Mouse (Mus musculus): ENCODE results near the gene Wnk2.
"Not testable (repeated sequence)": the region's sequence is repeated elsewhere in the genome, so short reads cannot be mapped to it uniquely, and the experiment has no call there.

Wnk2 gene

GRCm38 (mm10) chr13:49094667-49095066, 53.1 kb downstream of the Wnk2 start:
- peak; percentile 24 to 37 for DNase-seq (ENCODE audit: low spot score in 2 of 2)

- no peak for DNase-seq (ENCODE audit: low spot score in 2 of 2)
Measured at GRCm38 (mm10) chr13:49093471-49093891, 54.3 kb downstream of the Wnk2 start.

- DNase-seq (ENCODE audit: low spot score in 2 of 2) = peak in 1 of 2 experiments; percentile 41
Measured at GRCm38 (mm10) chr13:49092596-49092995, 55.2 kb downstream of the Wnk2 start.

GRCm38 (mm10) chr13:49090176-49090575, 57.6 kb downstream of the Wnk2 start:
- DNase-seq (ENCODE audit: low spot score in 2 of 2) = peak; percentile 52 to 68

GRCm38 (mm10) chr13:49088874-49089273, 58.9 kb downstream of the Wnk2 start:
- no peak for DNase-seq (ENCODE audit: low spot score in 2 of 2)

- DNase-seq (ENCODE audit: low spot score in 2 of 2) = no peak
Measured at GRCm38 (mm10) chr13:49087420-49087819, 60.4 kb downstream of the Wnk2 start.

GRCm38 (mm10) chr13:49086431-49086830, 61.4 kb downstream of the Wnk2 start:
- DNase-seq (ENCODE audit: low spot score in 2 of 2) = no peak

- DNase-seq (ENCODE audit: low spot score in 2 of 2) = no peak
Measured at GRCm38 (mm10) chr13:49085211-49085610, 62.6 kb downstream of the Wnk2 start.

GRCm38 (mm10) chr13:49084781-49085180, 63.0 kb downstream of the Wnk2 start:
- DNase-seq (ENCODE audit: low spot score in 2 of 2) = no peak

- DNase-seq (ENCODE audit: low spot score in 2 of 2) = no peak
Measured at GRCm38 (mm10) chr13:49083941-49084340, 63.9 kb downstream of the Wnk2 start.

GRCm38 (mm10) chr13:49082151-49082879, 65.5 kb downstream of the Wnk2 start:
- DNase-seq (ENCODE audit: low spot score in 2 of 2) = no peak

GRCm38 (mm10) chr13:49076196-49076595, 71.6 kb downstream of the Wnk2 start:
- no peak for DNase-seq (ENCODE audit: low spot score in 2 of 2)

- no peak for DNase-seq (ENCODE audit: low spot score in 2 of 2)
Measured at GRCm38 (mm10) chr13:49075377-49075776, 72.4 kb downstream of the Wnk2 start.

- no peak for DNase-seq (ENCODE audit: low spot score in 2 of 2)
Measured at GRCm38 (mm10) chr13:49073295-49073694, 74.5 kb downstream of the Wnk2 start.

GRCm38 (mm10) chr13:49071861-49072260, 76.0 kb downstream of the Wnk2 start:
- peak in 1 of 2 experiments; percentile 33 for DNase-seq (ENCODE audit: low spot score in 2 of 2)

- no peak for DNase-seq (ENCODE audit: low spot score in 2 of 2)
Measured at GRCm38 (mm10) chr13:49069979-49070378, 77.8 kb downstream of the Wnk2 start.

GRCm38 (mm10) chr13:49069393-49069792, 78.4 kb downstream of the Wnk2 start:
- no peak for DNase-seq (ENCODE audit: low spot score in 2 of 2)

- no peak for DNase-seq (ENCODE audit: low spot score in 2 of 2)
Measured at GRCm38 (mm10) chr13:49064257-49064656, 83.6 kb downstream of the Wnk2 start.

- no peak for DNase-seq (ENCODE audit: low spot score in 2 of 2)
Measured at GRCm38 (mm10) chr13:49060456-49060855, 87.4 kb downstream of the Wnk2 start.

GRCm38 (mm10) chr13:49058528-49058927, 89.3 kb downstream of the Wnk2 start:
- DNase-seq (ENCODE audit: low spot score in 2 of 2) = no peak

GRCm38 (mm10) chr13:49056304-49056703, 91.5 kb downstream of the Wnk2 start:
- no peak for DNase-seq (ENCODE audit: low spot score in 2 of 2)

- DNase-seq (ENCODE audit: low spot score in 2 of 2) = not testable (repeated sequence)
Measured at GRCm38 (mm10) chr13:49054753-49055152, 93.1 kb downstream of the Wnk2 start.

- DNase-seq (ENCODE audit: low spot score in 2 of 2) = peak; percentile 32 to 44
Measured at GRCm38 (mm10) chr13:49053333-49053732, 94.5 kb downstream of the Wnk2 start.

- peak; percentile 38 to 68 for DNase-seq (ENCODE audit: low spot score in 2 of 2)
Measured at GRCm38 (mm10) chr13:49052512-49052911, 95.3 kb downstream of the Wnk2 start.
